Mouse (Mus musculus): ENCODE measurements around the gene Rpap2. TPM values are rescaled to one million over a fixed set of nuclear protein-coding genes. Genes with fewer than 3 reads are reported as not detected.

The Rpap2 gene
- polyA plus RNA-seq, 1 experiment from 2014 or later, result 12.5 TPM

- peak; percentile 90 for ATAC-seq
These were observed 108.6 kb downstream of the Rpap2 start for GRCm38 (mm10) chr5:107705756-107706155.

GRCm38 (mm10) chr5:107706262-107706661, 109.1 kb downstream of the Rpap2 start:
- DNase-seq (ENCODE audit: low spot score) (peak; percentile 13), ATAC-seq (peak; percentile 39)
- no peaks in the 10 kb centered on the region for H3K36me3 ChIP-seq (ENCODE audit: insufficient read depth, low read length)
- no peaks in the 10 kb centered on the region for H3K9me3 ChIP-seq (ENCODE audit: low read length)
- 65% methylated on average over 1 of the region's 1 CpGs for WGBS
- H3K4me2 ChIP-seq (replicated peaks; ENCODE audit: low read depth, low read length), result no peak overlapping the region
- no peak for TF ChIP-seq EP300 (IDR thresholded peaks at IDR 0.05)
- no peaks in the 10 kb centered on the region for H3K4me1 ChIP-seq (ENCODE audit: insufficient read depth, low read depth, low read length)
- no peak overlapping the region for H3K9ac ChIP-seq (replicated peaks; ENCODE audit: low read depth)
- H3K4me3 ChIP-seq (ENCODE audit: low read depth, low read length), result no peak overlapping the region
- H3K27me3 ChIP-seq (replicated peaks; ENCODE audit: insufficient read depth, low read length), result 0 out of 2 replicates have a peak, but pooled peaks cover 5% of the 10 kb centered on the region
- no peak overlapping the region for H3K27ac ChIP-seq (ENCODE audit: low read length)

More at GRCm38 (mm10) chr5:107705756-107706155, 108.6 kb downstream of the Rpap2 start:
- WGBS, result 43% methylated on average over 4 of the region's 4 CpGs
- H3K27me3 ChIP-seq (replicated peaks; ENCODE audit: insufficient read depth, low read length), result 0 out of 2 replicates have a peak, but pooled peaks cover 5% of the 10 kb centered on the region
- no peak overlapping the region for H3K4me3 ChIP-seq (ENCODE audit: low read depth, low read length)
- H3K27ac ChIP-seq (ENCODE audit: low read length), result no peak overlapping the region
- H3K9me3 ChIP-seq (ENCODE audit: low read length), result no peaks in the 10 kb centered on the region
- H3K36me3 ChIP-seq (ENCODE audit: insufficient read depth, low read length), result no peaks in the 10 kb centered on the region
- H3K9ac ChIP-seq (replicated peaks; ENCODE audit: low read depth), result no peak overlapping the region
- no peak overlapping the region for H3K4me2 ChIP-seq (replicated peaks; ENCODE audit: low read depth, low read length)
- no peaks in the 10 kb centered on the region for H3K4me1 ChIP-seq (ENCODE audit: insufficient read depth, low read depth, low read length)
- peak; percentile 87 for DNase-seq (ENCODE audit: low spot score)
- TF ChIP-seq EP300 (IDR thresholded peaks at IDR 0.05), result peak; percentile 72
- TF ChIP-seq CTCF (IDR thresholded peaks at IDR 0.05), result no peak

GRCm38 (mm10) chr5:107708124-107708797, 111.1 kb downstream of the Rpap2 start:
- 76% methylated on average over 8 of the region's 8 CpGs for WGBS
- Histone ChIP-seq H3K9ac (replicated peaks; ENCODE audit: low read depth) (no peak overlapping the region), H3K9me3 (ENCODE audit: low read length) (no peaks in the 10 kb centered on the region), H3K4me3 (ENCODE audit: low read depth, low read length) (no peak overlapping the region), H3K36me3 (ENCODE audit: insufficient read depth, low read length) (no peaks in the 10 kb centered on the region), H3K27me3 (replicated peaks; ENCODE audit: insufficient read depth, low read length) (0 out of 2 replicates have a peak, but pooled peaks cover 5% of the 10 kb centered on the region), H3K4me1 (ENCODE audit: insufficient read depth, low read depth, low read length) (no peaks in the 10 kb centered on the region), H3K27ac (ENCODE audit: low read length) (no peak overlapping the region), H3K4me2 (replicated peaks; ENCODE audit: low read depth, low read length) (no peak overlapping the region)
- DNase-seq (ENCODE audit: low spot score) (peak; percentile 7), ATAC-seq (no peak)
- TF ChIP-seq CTCF (IDR thresholded peaks at IDR 0.05) (no peak), EP300 (IDR thresholded peaks at IDR 0.05) (no peak)

Other genes with a start within 250 kb of the Rpap2 start
- 1.2 and 1.6 TPM in 2 replicates for gene Ephx4, start 194.6 kb upstream of the Rpap2 start, polyA plus RNA-seq (2015; fragmentation: Nextera tagmentation; extraction: Ambion mirVana)
- not detected in 2 replicates for gene Lpcat2b, start 165.8 kb upstream of the Rpap2 start, polyA plus RNA-seq (2015; fragmentation: Nextera tagmentation; extraction: Ambion mirVana)
- 2.1 and 2.4 TPM in 2 replicates for gene Btbd8, start 159.4 kb upstream of the Rpap2 start, polyA plus RNA-seq (2015; fragmentation: Nextera tagmentation; extraction: Ambion mirVana)
- gene Gm42669, start 89.8 kb upstream of the Rpap2 start, polyA plus RNA-seq (2015; fragmentation: Nextera tagmentation; extraction: Ambion mirVana), result 0.11 and 0.19 TPM in 2 replicates
- 0.06 and 0.18 TPM in 2 replicates for gene 1700028K03Rik, start 62.7 kb upstream of the Rpap2 start, polyA plus RNA-seq (2015; fragmentation: Nextera tagmentation; extraction: Ambion mirVana)
- 12.1 and 12.7 TPM in 2 replicates for gene Glmn, start 515 bp downstream of the Rpap2 start, polyA plus RNA-seq (2015; fragmentation: Nextera tagmentation; extraction: Ambion mirVana)
- 0.08 TPM in 2 replicates for gene Gfi1, start 128.7 kb downstream of the Rpap2 start, polyA plus RNA-seq (2015; fragmentation: Nextera tagmentation; extraction: Ambion mirVana)
- 0.11 and 0.15 TPM in 2 replicates for gene Ube2d2b, start 232.7 kb downstream of the Rpap2 start, polyA plus RNA-seq (2015; fragmentation: Nextera tagmentation; extraction: Ambion mirVana)